Mouse (Mus musculus) limb, embryonic 14.5 days (tissue): ENCODE results near the gene Yju2. TPM values are rescaled to one million over a fixed set of nuclear protein-coding genes. Genes with fewer than 3 reads are reported as not detected.

ENCODE experiments used
- ATAC-seq: fragments of 200-750 bp; cut with Nextera tagmentation; 2 replicates; pipeline ENCODE4 v1.8.0; 2017; ENCODE audit warnings: low read depth, moderate number of reproducible peaks, moderate TSS enrichment; ENCODE audit not compliant: low FRiP score
- DNase-seq: peaks from one replicate; pipeline ENCODE4 v3.0.0-alpha.2; 2015; ENCODE audit warnings: low spot score
- H3K27ac ChIP-seq: fragments of 300-500 bp; sonication (generic); replicated peaks from 2 replicates; pipeline ENCODE4 v1.5.1; 2014; ENCODE audit warnings: low read depth, mild to moderate bottlenecking, low read length, moderate library complexity, mixed read lengths
- H3K27me3 ChIP-seq: fragments of 300-500 bp; sonication (generic); 2 replicates; pipeline ENCODE4 v1.6.1; 2014; ENCODE audit warnings: low read length, mixed read lengths; ENCODE audit not compliant: control insufficient read depth, insufficient read depth
- H3K36me3 ChIP-seq: fragments of 300-500 bp; sonication (generic); 2 replicates; pipeline ENCODE4 v1.6.1; 2014; ENCODE audit warnings: mild to moderate bottlenecking, low read length, moderate library complexity, mixed read lengths; ENCODE audit not compliant: control insufficient read depth, insufficient read depth
- H3K4me1 ChIP-seq: fragments of 300-500 bp; sonication (generic); 2 replicates; pipeline ENCODE4 v1.6.1; 2014; ENCODE audit warnings: antibody characterized with exemption, low read length, mixed read lengths; ENCODE audit not compliant: control insufficient read depth, insufficient read depth
- H3K4me2 ChIP-seq: fragments of 300-500 bp; sonication (generic); replicated peaks from 2 replicates; pipeline ENCODE4 v1.6.1; 2014; ENCODE audit warnings: low read depth, mild to moderate bottlenecking, low read length, moderate library complexity; ENCODE audit not compliant: severe bottlenecking
- H3K4me3 ChIP-seq: fragments of 300-500 bp; sonication (generic); replicated peaks from 2 replicates; pipeline ENCODE4 v1.5.1; 2014; ENCODE audit warnings: low read length
- H3K9ac ChIP-seq: fragments of 300-500 bp; sonication (generic); 2 replicates; pipeline ENCODE4 v1.6.1; 2014; ENCODE audit warnings: mild to moderate bottlenecking, low read depth, low read length, moderate library complexity; ENCODE audit not compliant: severe bottlenecking
- H3K9me3 ChIP-seq: fragments of 300-500 bp; sonication (generic); 2 replicates; pipeline ENCODE4 v1.6.1; 2016; ENCODE audit warnings: low read length; ENCODE audit not compliant: control insufficient read depth
- POLR2A ChIP-seq: fragments of 200-500 bp; IDR thresholded peaks from 2 replicates; pipeline ENCODE4 v1.8.0; 2012; ENCODE audit warnings: inconsistent platforms, mild to moderate bottlenecking, moderate library complexity, borderline replicate concordance; ENCODE audit not compliant: insufficient read depth, insufficient read length; ENCODE audit errors: extremely low read depth
- WGBS: fragments of 180-500 bp; shearing (Covaris S2); extraction: QIAGEN DNeasy Blood & Tissue Kit; methylation state at CpG from one replicate; pipeline ENCODE4 v1.1.7; 2014; 5-methylcytosine and 5-hydroxymethylcytosine counted together
- polyA plus RNA-seq, 2 experiments: library from polyadenylated mRNA; depleted of rRNA in 1 of 2; stranded (reverse) in 1 of 2; unstranded in 1 of 2; fragments of >200 nt; fragmentation: Nextera tagmentation in 1 of 2; extraction: Ambion mirVana in 1 of 2; gene quantifications; 2 replicates each; pipeline versions ENCODE4 v1.2.1 to v1.2.3; 2012 to 2014

Yju2 gene
- polyA plus RNA-seq, 2 experiments = 13.3 to 16.7 TPM

DNA sequence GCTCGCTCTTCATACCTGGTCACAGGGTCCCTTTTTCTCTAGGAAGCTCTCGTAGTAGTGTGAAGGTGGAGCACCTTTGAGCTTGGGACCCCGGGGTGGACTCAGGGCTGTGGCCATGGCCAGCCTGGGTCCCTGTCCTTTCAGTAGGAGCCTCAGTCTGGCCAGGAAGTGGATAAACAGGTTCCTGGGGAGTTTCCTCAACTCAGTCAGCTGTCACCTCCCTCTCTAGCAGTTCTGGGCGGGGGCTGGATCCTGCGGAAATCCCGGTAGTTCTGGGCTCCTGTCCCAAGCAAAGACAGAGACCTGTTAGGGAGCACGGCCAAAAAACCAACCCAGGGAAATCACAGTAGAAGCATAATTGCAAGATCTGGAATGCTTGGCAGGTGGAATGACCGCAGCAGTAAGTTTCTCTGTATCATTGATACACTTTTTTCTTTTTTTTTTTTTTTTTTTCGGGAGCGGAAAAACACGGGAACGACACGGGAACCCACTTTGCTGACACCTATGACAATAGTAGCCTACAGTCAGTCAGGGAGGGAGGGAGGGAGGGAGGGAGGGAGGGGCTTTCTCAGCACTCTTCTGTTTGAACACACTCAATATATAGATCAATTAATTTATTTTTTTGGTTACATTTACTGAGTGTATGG is 46.6 kb downstream of the Yju2 start, which contains the start of the genes Stap2 and Mpnd:
Gene Stap2 (minus strand): TSS at position 170 of the 647 bp plus-strand sequence.
Gene Mpnd (plus strand): TSS at position 297 of the 647 bp plus-strand sequence.
- ATAC-seq (no peak), DNase-seq (peak; percentile 83)
- no peak for TF ChIP-seq POLR2A
- Histone ChIP-seq H3K27ac (no peak within 1 kb of the TSS), H3K27me3 (peaks cover 5% of the 10 kb centered on the region; the same call in 1 of the 2 replicates), H3K9me3 (no peaks in the 10 kb centered on the region), H3K4me1 (peaks cover 12% of the 10 kb centered on the region), H3K4me3 (no peak within 1 kb of the TSS; the same call in 1 of the 2 replicates), H3K9ac (no peak within 1 kb of the TSS), H3K4me2 (0 out of 2 replicates have a peak within 1 kb of the TSS, but pooled peaks have one; percentile 15), H3K36me3 (no peaks in the 10 kb centered on the region)
- 40% methylated on average over 13 of the region's 13 CpGs for WGBS

DNA sequence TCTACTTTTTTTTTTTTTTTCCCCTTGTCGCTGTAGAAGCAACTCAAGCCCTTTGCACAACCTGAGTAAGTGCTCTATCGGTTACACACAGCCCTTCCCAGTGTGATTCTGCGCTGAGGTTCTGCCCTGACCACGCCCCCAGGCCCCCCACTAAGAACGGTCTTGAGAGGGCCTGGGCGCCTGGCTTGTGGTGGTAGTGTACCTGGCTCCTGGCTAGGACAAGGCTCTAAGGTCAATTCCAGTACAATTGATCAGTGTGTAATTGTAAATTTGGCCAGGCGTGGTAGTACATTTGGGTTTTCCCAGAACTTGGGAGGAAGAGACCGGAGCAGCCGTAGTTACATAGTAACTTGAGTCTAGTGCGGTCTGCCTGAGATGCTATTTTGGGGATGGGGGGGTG is 48.1 kb downstream of the Yju2 start:
- peaks cover 14% of the 10 kb centered on the region for H3K4me1 ChIP-seq
- no peak overlapping the region for H3K27ac ChIP-seq
- H3K9me3 ChIP-seq = no peaks in the 10 kb centered on the region
- peaks cover 8% of the 10 kb centered on the region for H3K36me3 ChIP-seq
- no peak overlapping the region for H3K4me3 ChIP-seq
- H3K27me3 ChIP-seq = no peaks in the 10 kb centered on the region
- no peak overlapping the region for H3K9ac ChIP-seq
- no peak for DNase-seq
- ATAC-seq = no peak
- H3K4me2 ChIP-seq = no peak overlapping the region
- 45% methylated on average over 10 of the region's 10 CpGs for WGBS
- no peak for TF ChIP-seq POLR2A

DNA sequence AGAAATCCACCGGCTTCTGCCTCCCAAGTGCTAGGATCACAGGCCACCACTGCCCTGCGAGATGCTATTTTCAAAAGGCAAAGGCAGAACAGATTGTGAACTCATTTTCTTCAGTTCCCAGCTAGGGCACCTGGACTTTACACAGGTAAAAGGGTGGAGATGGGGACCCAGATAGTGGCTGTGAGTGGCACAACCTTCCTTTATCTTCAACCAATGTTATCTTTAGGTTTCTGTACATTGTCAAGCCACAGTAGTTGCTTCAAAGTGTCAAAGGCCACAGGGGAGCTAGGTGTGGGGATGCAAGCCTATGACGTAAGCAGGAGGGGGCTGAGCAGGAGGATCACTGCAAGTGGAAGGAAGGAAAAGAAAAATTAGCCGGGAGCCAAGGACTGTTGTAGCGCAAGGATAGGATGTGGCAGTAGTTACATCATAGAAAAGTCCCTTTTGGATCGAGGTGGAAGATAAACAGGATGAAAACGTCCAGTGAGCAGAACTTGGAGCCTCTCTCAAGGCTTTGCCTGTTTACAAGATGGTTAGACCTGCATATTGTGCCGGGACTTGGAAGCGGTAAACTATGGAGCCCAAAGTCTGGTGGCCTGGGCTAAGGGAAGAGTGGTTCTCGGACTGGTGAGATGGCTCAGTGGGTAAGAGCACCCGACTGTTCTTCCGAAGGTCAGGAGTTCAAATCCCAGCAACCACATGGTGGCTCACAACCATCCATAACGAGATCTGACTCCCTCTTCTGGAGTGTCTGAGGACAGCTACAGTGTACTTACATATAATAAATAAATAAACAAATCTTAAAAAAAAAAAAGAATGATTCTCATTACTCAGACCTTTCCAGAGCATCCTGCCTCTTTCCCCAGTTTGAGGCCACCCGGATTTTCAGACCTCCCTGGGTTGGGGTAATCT is 48.8 kb downstream of the Yju2 start:
- ATAC-seq (no peak; the same call in 1 of the 2 replicates), DNase-seq (no peak)
- Histone ChIP-seq H3K4me2 (peak overlapping the region; percentile 100), H3K9me3 (no peaks in the 10 kb centered on the region), H3K4me3 (peak overlapping the region; percentile 82), H3K27ac (peak overlapping the region; percentile 72; the same call in 1 of the 2 replicates), H3K27me3 (no peaks in the 10 kb centered on the region), H3K4me1 (peaks cover 14% of the 10 kb centered on the region), H3K9ac (peak overlapping the region; percentile 40; the same call in 1 of the 2 replicates), H3K36me3 (peaks cover 14% of the 10 kb centered on the region)
- no peak for TF ChIP-seq POLR2A
- 31% methylated on average over 13 of the region's 14 CpGs for WGBS

DNA sequence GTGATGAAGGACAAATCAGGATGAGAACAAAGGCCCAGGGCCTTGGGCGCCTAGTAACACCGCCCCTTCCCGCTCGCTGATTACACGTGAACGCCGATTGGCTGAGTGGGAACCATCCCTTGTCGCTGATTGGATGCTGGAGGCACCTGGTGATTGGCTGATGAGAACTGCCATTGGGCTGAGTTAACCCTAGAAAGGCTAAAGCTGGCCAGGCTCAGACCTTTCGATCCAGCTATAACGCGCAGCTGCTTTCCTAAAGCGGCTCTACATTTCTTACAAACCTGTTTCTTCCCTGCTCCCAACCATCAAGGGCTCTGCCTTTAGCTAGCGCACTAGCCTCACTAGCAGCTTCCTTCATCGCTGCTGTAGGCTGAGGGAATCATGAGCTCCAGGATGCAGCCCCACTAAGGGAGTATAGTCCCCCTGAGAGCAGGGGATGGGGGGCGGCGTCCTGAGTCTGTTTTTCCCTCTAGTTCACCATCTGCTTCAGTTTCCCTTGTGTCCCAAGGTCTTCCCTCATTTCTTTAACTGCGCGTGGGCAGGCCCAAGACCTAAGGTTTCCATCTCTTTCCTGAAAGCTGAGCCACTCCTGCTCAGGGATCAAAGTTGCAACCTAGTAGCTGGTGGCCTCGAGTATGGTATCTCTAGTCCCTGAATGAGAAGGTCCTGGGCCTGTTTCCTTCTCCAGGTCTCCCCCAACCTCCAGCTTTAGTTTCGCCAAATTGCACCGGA is 49.6 kb downstream of the Yju2 start:
- Histone ChIP-seq H3K27me3 (no peaks in the 10 kb centered on the region), H3K4me3 (peak overlapping the region; percentile 82), H3K4me2 (peak overlapping the region; percentile 100), H3K27ac (peak overlapping the region; percentile 85), H3K9ac (peak overlapping the region; percentile 72), H3K9me3 (no peaks in the 10 kb centered on the region), H3K36me3 (peaks cover 20% of the 10 kb centered on the region), H3K4me1 (peaks cover 14% of the 10 kb centered on the region)
- peak; percentile 99 for DNase-seq
- no peak for TF ChIP-seq POLR2A
- ATAC-seq = peak; percentile 94
- WGBS = 2% methylated on average over 21 of the region's 21 CpGs
